Mouse (Mus musculus) cerebellum, adult 2 months (tissue): Measurements from ENCODE around the gene Nek9.

Experiments used
- CTCF ChIP-seq: fragments of 200-500 bp; IDR thresholded peaks from 2 replicates; pipeline ENCODE4 v1.5.1; 2011; ENCODE audit warnings: low read depth, mild to moderate bottlenecking, control low read depth, low read length, moderate library complexity, borderline replicate concordance; ENCODE audit not compliant: insufficient read depth
- POLR2A ChIP-seq: fragments of 200-500 bp; IDR thresholded peaks from 2 replicates; pipeline ENCODE4 v1.6.1; 2011; ENCODE audit warnings: low read length, control low read depth, borderline replicate concordance; ENCODE audit not compliant: insufficient read depth

GRCm38 (mm10) chr12:85271843-85272206 is 67.3 kb downstream of the Nek9 start:
- TF ChIP-seq CTCF (no peak), POLR2A (no peak)
